Mouse (Mus musculus) forebrain, postnatal 0 days (tissue): ENCODE measurements around the gene Syn3. TPM values are rescaled to one million over a fixed set of nuclear protein-coding genes. Genes with fewer than 3 reads are reported as not detected.
A peak's percentile ranks its signal among the peaks of the same experiment; 100 is the strongest.

Source experiments
- ATAC-seq: fragments of 200-750 bp; cut with Nextera tagmentation; 2 replicates; pipeline ENCODE4 v1.8.0; 2017; ENCODE audit warnings: mild to moderate bottlenecking, moderate library complexity
- DNase-seq: peaks from one replicate; pipeline ENCODE4 v3.0.0-alpha.2; 2015
- H3K27ac ChIP-seq: fragments of 300-500 bp; sonication (generic); 2 replicates; pipeline ENCODE4 v1.5.1; 2014; ENCODE audit warnings: low read depth, mild to moderate bottlenecking, antibody characterized with exemption, low read length, moderate library complexity, mixed read lengths
- H3K27me3 ChIP-seq: fragments of 300-500 bp; sonication (generic); 2 replicates; pipeline ENCODE4 v1.6.1; 2014; ENCODE audit warnings: mild to moderate bottlenecking, low read length, mixed read lengths; ENCODE audit not compliant: insufficient read depth
- H3K36me3 ChIP-seq: fragments of 300-500 bp; sonication (generic); 2 replicates; pipeline ENCODE4 v1.6.1; 2014; ENCODE audit warnings: mild to moderate bottlenecking, moderate library complexity; ENCODE audit not compliant: insufficient read depth
- H3K4me1 ChIP-seq: fragments of 300-500 bp; sonication (generic); 2 replicates; pipeline ENCODE4 v1.6.1; 2014; ENCODE audit warnings: antibody characterized with exemption; ENCODE audit not compliant: insufficient read depth
- H3K4me2 ChIP-seq: fragments of 300-500 bp; sonication (generic); 2 replicates; pipeline ENCODE4 v1.6.1; 2014; ENCODE audit warnings: low read depth, mild to moderate bottlenecking, moderate library complexity
- H3K4me3 ChIP-seq: fragments of 300-500 bp; sonication (generic); 2 replicates; pipeline ENCODE4 v1.5.1; 2014; ENCODE audit warnings: low read depth, low read length, mixed read lengths
- H3K9ac ChIP-seq: fragments of 300-500 bp; sonication (generic); 2 replicates; pipeline ENCODE4 v1.6.1; 2014; ENCODE audit warnings: mild to moderate bottlenecking
- H3K9me3 ChIP-seq: fragments of 300-500 bp; sonication (generic); 2 replicates; pipeline ENCODE4 v1.6.1; 2016; ENCODE audit warnings: low read length
- CTCF ChIP-seq: sonication (generic); IDR thresholded peaks from 2 replicates; pipeline ENCODE4 v1.5.1; 2016; ENCODE audit warnings: antibody characterized with exemption, control low read depth, low read depth
- WGBS: fragments of 180-500 bp; shearing (Covaris S2); extraction: QIAGEN DNeasy Blood & Tissue Kit; methylation state at CpG from one replicate; pipeline ENCODE4 v1.1.7; 2014; 5-methylcytosine and 5-hydroxymethylcytosine counted together
- polyA plus RNA-seq: library from polyadenylated mRNA; unstranded; fragments of >200 nt; fragmentation: Nextera tagmentation; extraction: Ambion mirVana; gene quantifications from 2 replicates; pipeline ENCODE4 v1.2.1, GENCODE M21; 2015
- total RNA-seq: library from RNA; depleted of rRNA; stranded (reverse); fragments of >200 nt; gene quantifications from 2 replicates; pipeline ENCODE4 v1.2.3, GENCODE M21; 2014

Syn3 gene
- total and polyA plus RNA-seq, 2 experiments from 2014 or later, result 16.4 to 47.6 TPM

DNA sequence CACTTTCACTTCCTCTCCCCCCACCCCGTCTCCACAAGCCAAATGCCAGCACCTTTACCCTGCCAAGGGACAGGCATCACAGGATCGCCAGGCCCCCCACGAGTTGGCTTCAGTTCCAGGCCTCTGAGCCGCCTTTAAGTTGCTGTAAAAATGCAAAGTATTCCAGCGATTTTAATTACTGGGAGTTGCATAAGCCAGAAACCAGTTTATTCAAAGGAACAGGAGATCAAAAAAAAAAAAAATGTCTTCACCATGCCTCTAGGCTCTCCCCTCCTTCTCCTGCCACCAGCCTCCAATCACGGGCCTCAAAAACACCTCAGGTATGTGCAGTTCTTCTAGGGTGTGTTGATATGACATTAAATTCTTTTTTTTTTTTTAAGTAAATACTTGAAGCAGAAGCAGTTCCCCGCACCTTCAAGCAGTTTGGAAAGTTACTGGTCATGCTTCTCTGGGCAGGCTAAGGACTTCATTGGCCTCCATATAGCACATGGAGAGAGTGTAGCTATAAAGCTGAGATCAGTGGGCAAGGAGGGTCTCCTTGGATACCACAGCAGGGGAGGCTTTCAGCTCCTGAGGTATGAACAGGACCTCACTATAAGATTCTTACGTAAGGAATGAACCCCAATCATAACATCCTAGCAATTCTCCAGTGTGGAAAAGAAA lies 208.5 kb downstream of the Syn3 start:
- Histone ChIP-seq H3K27me3 (no peaks in the 10 kb centered on the region), H3K4me1 (no peaks in the 10 kb centered on the region), H3K9ac (no peak overlapping the region), H3K27ac (no peak overlapping the region), H3K36me3 (no peaks in the 10 kb centered on the region), H3K9me3 (no peaks in the 10 kb centered on the region), H3K4me3 (no peak overlapping the region), H3K4me2 (no peak overlapping the region)
- no peak for DNase-seq
- no peak for ATAC-seq
- WGBS, result 66% methylated on average over 8 of the region's 8 CpGs
- TF ChIP-seq CTCF, result no peak

DNA sequence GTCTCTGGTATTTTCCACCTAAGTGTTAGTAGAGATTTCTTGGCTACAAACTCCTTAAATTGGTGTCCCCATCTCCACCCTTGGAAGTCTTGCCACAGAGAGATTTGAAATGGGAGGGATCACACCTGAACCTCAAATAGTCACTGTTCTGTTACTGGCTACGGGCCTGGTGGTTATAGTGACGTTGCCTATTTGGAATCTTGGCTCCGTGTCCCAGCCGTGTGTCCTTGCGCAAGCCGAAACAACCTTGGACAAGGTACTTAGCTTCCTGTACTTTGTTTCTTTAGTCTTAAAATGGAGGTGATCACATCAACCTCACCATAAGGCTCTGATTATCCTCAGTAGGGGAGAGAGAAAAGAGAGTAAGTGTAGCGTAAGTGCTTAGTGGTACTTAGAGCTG lies 212.2 kb downstream of the Syn3 start:
- Histone ChIP-seq H3K27me3 (no peaks in the 10 kb centered on the region), H3K9me3 (no peaks in the 10 kb centered on the region), H3K4me1 (no peaks in the 10 kb centered on the region), H3K4me3 (no peak overlapping the region), H3K9ac (no peak overlapping the region), H3K36me3 (no peaks in the 10 kb centered on the region), H3K4me2 (no peak overlapping the region), H3K27ac (no peak overlapping the region)
- ATAC-seq (no peak), DNase-seq (no peak)
- 87% methylated on average over 7 of the region's 7 CpGs for whole genome bisulfite sequencing
- TF ChIP-seq CTCF, result no peak

DNA sequence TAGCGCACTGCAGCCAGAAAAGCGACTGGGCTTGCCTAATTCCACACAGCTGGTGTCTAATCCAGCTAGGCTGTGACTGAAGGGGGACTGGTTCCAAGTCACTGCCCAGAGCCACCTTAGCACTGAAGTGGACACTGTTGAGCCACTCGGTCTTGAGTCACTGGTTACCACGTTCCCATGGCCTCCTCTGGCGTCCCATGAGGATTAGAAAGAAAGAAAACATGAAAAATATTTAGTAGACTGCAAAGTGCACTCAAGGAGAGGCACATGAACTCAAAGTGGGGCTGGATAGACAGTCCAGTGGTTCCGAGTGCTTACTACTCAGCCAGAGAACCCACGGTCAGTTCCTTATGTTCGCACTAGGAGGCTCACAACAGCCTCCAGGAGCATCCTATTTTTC lies 217.5 kb downstream of the Syn3 start:
- H3K9me3 ChIP-seq, result no peaks in the 10 kb centered on the region
- H3K27ac ChIP-seq, result no peak overlapping the region
- WGBS, result 89% methylated on average over 8 of the region's 8 CpGs
- H3K36me3 ChIP-seq, result no peaks in the 10 kb centered on the region
- H3K27me3 ChIP-seq, result no peaks in the 10 kb centered on the region
- no peak for TF ChIP-seq CTCF
- H3K4me2 ChIP-seq, result no peak overlapping the region
- no peak overlapping the region for H3K9ac ChIP-seq
- DNase-seq (no peak), ATAC-seq (no peak)
- H3K4me1 ChIP-seq, result no peaks in the 10 kb centered on the region
- H3K4me3 ChIP-seq, result no peak overlapping the region

DNA sequence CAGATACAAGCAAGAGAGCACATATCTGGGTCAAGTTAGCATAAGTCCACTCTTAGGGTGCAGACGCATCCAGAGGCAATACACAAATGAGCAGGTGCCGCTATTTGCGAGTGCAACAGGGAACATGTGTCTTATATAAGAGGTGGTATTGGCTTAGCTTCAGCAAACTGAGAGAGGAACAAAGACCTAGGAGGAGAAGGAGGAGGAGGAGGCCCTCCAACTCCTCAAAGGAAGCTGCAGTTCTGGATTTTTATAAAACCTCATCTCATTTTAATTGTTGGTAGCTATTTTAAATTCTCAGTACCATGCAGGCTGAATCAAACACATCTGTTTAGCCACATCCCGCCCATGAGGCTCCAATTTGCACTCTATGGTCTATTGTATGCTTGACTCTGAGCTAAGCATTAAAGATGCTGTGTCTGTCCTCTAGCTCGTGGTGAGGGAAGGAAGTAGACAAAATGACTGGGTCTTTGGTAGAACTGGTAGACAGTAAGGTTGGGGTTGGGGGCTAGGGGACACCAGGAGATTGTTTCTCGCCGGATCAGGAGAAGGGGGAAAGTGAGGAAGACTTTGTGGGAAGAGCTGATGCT lies 219.0 kb downstream of the Syn3 start:
- no peaks in the 10 kb centered on the region for H3K9me3 ChIP-seq
- no peak overlapping the region for H3K4me2 ChIP-seq
- no peaks in the 10 kb centered on the region for H3K27me3 ChIP-seq
- H3K9ac ChIP-seq, result no peak overlapping the region
- H3K36me3 ChIP-seq, result no peaks in the 10 kb centered on the region
- H3K4me3 ChIP-seq, result no peak overlapping the region
- TF ChIP-seq CTCF, result no peak
- H3K27ac ChIP-seq, result no peak overlapping the region
- DNase-seq (no peak), ATAC-seq (peak; percentile 36; the same call in 1 of the 2 replicates)
- 81% methylated on average over 7 of the region's 7 CpGs for WGBS
- H3K4me1 ChIP-seq, result no peaks in the 10 kb centered on the region

DNA sequence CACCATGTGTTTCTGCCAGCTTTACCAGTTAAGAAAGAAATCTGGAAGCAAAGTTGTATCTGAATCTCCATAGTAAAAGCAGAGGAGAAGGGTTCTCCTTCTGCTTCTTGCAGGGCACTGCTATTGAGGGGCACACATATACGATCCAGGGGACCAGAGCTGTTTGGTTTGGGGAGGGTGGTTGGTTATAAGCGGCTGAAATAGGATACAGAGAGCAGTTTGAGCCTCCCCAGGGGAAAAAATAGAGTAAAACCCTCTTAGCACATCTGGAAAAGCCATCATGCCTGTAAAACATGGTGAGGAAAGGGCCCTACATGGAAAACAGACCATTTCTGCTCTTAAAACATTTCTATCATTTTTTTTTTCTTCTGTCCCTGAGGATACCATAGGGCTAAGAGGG lies 220.2 kb downstream of the Syn3 start:
- H3K36me3 ChIP-seq, result no peaks in the 10 kb centered on the region
- H3K4me3 ChIP-seq, result no peak overlapping the region
- no peak overlapping the region for H3K9ac ChIP-seq
- ATAC-seq, result no peak
- no peak for TF ChIP-seq CTCF
- no peaks in the 10 kb centered on the region for H3K9me3 ChIP-seq
- DNase-seq, result no peak
- no peaks in the 10 kb centered on the region for H3K27me3 ChIP-seq
- no peaks in the 10 kb centered on the region for H3K4me1 ChIP-seq
- 78% methylated on average over 2 of the region's 2 CpGs for WGBS
- H3K27ac ChIP-seq, result no peak overlapping the region
- H3K4me2 ChIP-seq, result no peak overlapping the region

DNA sequence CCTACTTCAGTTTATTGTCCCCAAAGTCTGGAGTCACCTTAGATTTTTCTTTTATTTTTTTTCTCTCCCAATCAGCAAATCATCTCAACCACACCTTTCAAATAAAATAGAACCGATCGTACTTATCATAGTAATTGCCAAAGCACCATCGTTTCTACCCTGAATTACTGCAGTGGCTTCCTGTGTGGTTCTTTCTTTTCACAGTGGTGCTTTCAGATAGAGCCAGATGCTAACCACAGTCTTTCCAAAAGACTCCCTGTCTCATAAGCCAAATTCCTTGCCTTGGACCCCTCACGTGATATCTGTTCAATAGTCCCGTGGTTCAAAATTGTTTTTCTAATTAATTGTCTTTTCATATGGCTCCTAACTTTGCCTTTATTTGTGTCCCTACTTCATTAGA lies 221.4 kb downstream of the Syn3 start:
- Histone ChIP-seq H3K36me3 (no peaks in the 10 kb centered on the region), H3K9me3 (no peaks in the 10 kb centered on the region), H3K4me1 (no peaks in the 10 kb centered on the region), H3K4me3 (no peak overlapping the region), H3K27ac (no peak overlapping the region), H3K4me2 (no peak overlapping the region), H3K27me3 (no peaks in the 10 kb centered on the region), H3K9ac (no peak overlapping the region)
- no peak for DNase-seq
- no peak for ATAC-seq
- WGBS, result 82% methylated on average over 5 of the region's 5 CpGs
- no peak for TF ChIP-seq CTCF

DNA sequence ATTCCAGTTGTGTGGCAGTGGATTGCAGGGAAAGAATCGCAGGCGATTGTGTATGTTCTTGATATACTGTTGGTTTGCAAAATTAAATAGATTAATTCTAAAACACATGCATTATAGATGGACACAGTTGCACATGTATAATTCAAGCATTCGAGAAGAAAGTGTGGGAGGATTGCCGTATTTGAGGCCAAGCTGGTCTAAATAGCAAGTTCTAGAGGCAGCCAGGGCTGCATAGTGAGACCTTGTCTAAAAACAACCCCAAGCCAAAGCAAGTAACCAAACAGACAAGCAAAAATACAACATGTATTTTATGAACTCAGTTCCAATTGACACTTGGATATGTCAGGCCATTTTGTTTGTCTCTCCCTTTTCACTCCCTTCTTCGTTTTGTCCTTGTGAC lies 223.1 kb downstream of the Syn3 start:
- ATAC-seq (peak; percentile 60; the same call in 1 of the 2 replicates), DNase-seq (no peak)
- WGBS, result 82% methylated on average over 5 of the region's 5 CpGs
- H3K9ac ChIP-seq, result no peak overlapping the region
- no peaks in the 10 kb centered on the region for H3K27me3 ChIP-seq
- no peaks in the 10 kb centered on the region for H3K36me3 ChIP-seq
- no peak overlapping the region for H3K4me2 ChIP-seq
- no peak for TF ChIP-seq CTCF
- H3K27ac ChIP-seq, result no peak overlapping the region
- H3K9me3 ChIP-seq, result no peaks in the 10 kb centered on the region
- no peaks in the 10 kb centered on the region; the same call in 1 of the 2 replicates for H3K4me1 ChIP-seq
- no peak overlapping the region for H3K4me3 ChIP-seq
